Mouse (Mus musculus) mouse embryonic stem cell (cell line): ENCODE measurements around the gene Mtch1.

Experiments used
- in situ Hi-C, 2 experiments: fragments of 300-500 bp; cut with MboI; formaldehyde crosslinking; loops; 1 replicate in 1 of 2; 3 replicates in 1 of 2; pipeline ENCODE4 v1.14.3; 2019 to 2020; ENCODE audit warnings: low sequenced_read_pairs in 2 of 2, low pct_unique_long_range_greater_than_20kb in 1 of 2, mixed read lengths in 1 of 2; ENCODE audit not compliant: unreplicated experiment in 1 of 2

Mtch1 gene

GRCm38 (mm10) chr17:29342010-29342910 lies 5.5 kb downstream of the Mtch1 start:
- in situ Hi-C loops = no loop called here

DNA sequence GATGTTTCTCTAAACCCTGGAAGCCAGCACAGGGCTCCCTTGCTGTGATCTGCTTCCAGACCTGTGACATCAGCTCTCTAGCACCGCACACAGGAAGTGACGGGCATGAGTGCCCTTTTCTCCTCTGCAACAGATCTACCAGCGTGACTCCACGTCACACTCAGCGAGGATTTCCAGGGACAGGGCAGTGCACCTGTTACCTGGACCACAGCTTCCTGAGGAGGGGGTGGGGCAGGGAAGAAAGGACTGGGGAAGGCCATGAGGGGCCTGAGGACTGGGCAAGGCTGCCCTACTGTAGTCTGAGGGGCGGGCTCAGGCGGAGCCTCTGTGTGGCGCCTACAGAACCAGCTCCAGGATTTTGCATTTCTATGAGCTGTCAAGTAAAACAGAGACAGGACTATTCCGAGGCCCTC lies 6.1 kb downstream of the Mtch1 start:
- in situ Hi-C loops = no loop called here

- in situ Hi-C loops = no loop called here
These were observed 7.1 kb downstream of the Mtch1 start for GRCm38 (mm10) chr17:29340406-29341261.

GRCm38 (mm10) chr17:29339170-29339768 lies 8.5 kb downstream of the Mtch1 start:
- in situ Hi-C loops = no loop called here

GRCm38 (mm10) chr17:29337979-29338823 lies 9.5 kb downstream of the Mtch1 start:
- in situ Hi-C loops = no loop called here

DNA sequence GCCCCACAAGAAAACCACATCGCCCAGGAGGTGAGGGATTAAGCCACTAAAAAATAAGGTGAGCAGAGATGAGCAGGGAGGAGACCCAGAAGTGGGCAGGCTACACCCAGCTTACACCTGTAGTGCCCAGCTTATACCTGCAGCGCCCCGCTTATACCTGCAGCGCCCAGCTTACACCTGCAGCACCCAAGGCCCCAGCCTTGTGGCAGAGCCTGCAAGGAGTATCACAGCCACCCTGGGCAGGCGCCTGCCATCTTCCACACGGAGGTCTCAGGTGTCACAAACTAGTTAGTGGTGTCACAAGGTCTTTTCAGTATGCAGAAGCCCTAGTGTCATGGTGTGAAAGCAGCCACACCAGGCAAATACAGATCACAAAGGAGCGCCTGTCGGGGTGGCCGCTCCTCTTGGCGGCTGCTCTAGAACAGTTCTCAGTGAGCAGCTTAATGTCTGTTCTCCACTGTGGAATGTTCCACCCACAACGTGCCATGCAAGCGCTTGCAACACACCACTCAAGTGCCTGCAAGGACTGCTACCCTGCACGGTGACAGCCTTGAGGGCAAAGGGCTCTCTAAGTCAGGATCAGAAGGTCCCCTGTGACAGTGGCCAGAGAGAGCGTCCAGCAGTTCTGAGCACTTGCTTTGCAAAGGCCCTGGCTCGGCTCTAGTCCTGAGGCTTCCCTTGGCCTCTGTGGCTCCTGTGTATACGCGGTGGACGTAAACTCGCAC lies 11.3 kb downstream of the Mtch1 start:
- in situ Hi-C loops = no loop called here

DNA sequence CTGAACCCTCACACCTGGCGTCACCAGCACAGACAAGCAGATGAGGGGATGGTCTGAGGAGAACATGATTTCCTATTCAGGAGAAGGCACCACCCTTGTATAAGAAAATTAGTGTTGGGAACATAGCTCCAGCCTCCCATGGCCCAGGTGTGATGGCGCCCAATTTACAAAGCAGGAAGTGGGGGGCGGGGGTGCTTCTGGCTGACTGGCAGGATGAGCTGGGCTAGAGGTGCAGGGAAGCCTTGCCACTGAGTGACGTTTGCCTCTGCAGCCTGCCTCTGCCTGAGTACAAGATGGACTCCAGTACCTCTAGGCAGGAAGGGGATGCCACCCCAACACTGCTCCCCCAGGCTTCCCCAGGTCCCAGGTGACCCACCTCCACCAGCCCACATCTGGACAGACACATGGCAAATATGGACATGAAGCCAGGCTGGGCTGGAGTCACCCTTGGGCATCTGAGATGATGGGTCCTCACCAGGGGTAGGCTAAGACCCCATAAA lies 15.5 kb downstream of the Mtch1 start:
- in situ Hi-C loops = no loop called here

- in situ Hi-C loops = no loop called here
These were observed 16.9 kb downstream of the Mtch1 start for GRCm38 (mm10) chr17:29330671-29331410.

DNA sequence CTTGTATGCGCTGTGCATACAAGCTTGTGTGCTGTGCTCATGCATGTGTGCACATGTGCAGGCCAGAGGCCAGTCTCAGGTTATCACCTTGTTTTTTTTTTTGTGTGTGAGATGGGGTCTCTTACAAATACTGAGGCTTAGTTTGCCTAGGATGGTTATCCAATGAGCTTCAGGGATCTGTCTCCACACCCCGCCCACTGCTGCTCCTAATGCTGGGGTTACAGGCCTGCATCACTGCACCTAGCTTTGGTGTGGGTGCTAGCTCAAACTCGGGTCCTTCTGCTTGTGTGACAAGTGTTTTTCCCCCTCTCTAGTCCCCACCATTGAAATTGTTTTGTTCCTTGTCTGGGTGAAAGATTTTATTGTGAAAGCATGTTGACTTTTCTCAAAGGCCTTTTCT lies 17.5 kb downstream of the Mtch1 start:
- in situ Hi-C loops = no loop called here

DNA sequence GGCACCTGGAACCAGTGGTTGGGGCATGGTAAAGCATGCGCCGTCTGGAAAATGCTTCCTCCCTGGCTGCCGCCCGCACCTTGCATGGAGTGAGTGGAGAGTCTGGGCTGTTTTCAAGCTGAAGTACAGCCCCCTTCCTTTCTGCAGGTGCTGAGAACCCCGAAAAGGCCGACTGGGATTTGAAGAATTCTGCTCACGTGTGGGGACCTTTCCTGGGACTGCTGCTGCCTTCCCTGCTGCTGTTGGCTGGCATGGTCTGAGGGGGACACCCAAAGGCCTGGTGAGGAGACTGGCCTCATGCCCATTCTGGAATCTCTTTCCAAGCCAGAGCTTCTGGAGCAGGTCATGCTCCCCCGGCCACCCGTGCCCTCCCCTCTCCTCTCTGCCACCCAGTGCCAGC lies 20.0 kb downstream of the Mtch1 start:
- in situ Hi-C loops = no loop called here

DNA sequence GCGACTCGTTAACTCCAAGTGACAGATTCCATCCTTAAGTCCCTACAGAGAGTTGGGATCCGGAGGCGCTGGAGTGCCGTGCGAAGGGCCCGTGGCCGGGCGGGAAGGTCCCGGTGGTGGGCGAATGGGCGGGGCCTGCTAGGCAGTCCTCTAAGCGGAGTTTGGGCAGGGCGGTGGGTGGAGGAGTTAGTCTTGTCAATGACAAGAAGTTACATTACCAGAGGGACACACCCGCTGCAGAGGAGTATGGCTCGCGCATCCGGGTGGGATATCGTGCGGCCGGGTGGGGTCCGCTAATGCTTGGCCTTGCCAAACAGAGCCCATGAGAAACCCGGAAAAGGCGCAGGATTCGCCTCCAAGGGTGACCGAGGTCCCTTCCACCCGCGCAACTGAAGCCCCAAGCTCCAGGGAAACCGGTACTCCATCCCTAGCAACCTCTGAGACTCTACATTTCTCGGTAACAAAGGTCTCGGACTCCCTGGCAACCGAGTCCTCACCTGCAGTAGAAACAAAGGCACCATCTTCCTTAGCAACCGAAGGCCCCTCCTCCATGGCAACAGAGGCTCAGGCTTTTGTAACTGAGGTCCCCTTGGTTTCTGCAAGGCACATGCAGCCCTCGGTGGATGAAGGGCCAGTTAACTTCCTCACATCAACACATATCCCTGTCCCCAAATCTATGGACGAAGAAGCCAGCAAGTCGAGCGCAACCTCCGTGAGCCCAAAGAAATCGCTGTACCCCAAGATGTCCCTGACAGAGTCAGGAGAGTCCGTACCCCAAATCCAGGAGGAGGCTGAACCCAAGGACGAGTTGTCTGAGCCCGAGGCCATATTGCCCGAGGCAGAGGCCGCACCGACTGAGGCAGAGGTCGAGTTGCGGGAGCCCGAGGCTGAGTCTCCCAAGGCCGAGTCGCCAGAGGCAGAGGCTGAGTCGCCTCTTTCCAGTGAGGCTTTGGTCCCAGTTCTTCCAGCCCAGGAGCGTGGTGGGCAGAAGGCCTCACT lies 20.9 kb downstream of the Mtch1 start:
- in situ Hi-C loops = no loop called here

GRCm38 (mm10) chr17:29325831-29326230 lies 21.9 kb downstream of the Mtch1 start:
- in situ Hi-C loops = no loop called here

DNA sequence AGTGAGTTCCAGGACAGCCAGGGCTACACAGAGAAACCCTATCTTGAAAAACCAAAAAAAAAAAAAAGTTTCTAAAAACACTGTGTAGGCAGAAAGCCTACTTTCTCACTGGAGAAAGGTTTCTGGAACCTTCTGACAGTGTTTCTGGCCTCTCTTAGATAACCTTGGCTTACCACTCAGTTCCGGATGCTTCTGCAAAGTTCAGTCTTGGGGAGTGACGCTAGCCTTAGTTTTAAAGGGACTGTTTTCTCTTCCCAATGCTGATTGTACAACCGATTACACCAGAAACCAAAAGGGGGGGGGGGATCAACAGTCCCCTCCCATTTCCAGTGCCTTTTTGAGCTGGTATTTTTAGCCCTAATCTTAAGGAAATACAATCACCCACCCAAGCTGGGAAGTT lies 24.1 kb downstream of the Mtch1 start:
- in situ Hi-C loops = no loop called here

DNA sequence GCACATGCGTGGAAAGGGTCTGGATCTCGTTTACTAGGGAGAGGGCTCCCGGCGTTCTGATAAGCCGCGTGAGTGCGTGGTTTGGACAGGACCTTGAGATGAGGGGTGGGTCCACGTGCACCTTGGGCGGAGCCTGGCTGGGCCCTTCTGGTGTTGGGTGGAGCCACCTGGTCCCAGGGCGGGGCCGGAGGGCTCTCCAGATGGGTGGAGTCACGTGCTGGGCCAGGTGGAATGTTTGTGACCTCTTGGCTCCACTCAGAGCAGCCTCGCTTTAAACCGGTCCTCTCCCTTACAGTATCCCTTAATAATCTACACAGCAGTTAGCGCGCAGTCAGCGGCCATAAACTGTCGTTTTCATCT lies 25.2 kb downstream of the Mtch1 start:
- in situ Hi-C loops = no loop called here

GRCm38 (mm10) chr17:29321765-29322602 lies 25.8 kb downstream of the Mtch1 start:
- in situ Hi-C loops = no loop called here
